Comparison of ENCODE assay signal across 8 mouse cellular contexts in genomic region chr7:141215880-141216733, GRCm38 (mm10). TPM values are rescaled to one million over a fixed set of nuclear protein-coding genes. Genes with fewer than 3 reads are reported as not detected.
DNase-seq lines count a peak whose midpoint lies in the region; ATAC-seq and TF ChIP-seq lines count a peak whose summit lies in the region.

No protein-coding gene starts in this region.

- peak; percentile 55 for TF ChIP-seq POLR2A in myocyte (IDR thresholded peaks at IDR 0.05; ENCODE audit: insufficient read length, low read depth)

- peaks cover 3 to 38% of the 10 kb centered on the region in 2 experiments; a peak in 3 of 4 replicates for H3K4me1 ChIP-seq in ES-E14 (ENCODE audit: control insufficient read depth in 2 of 2, insufficient read depth in 2 of 2, low read length in 2 of 2, poor library complexity in 1 of 2)
- peaks cover 28% of the 10 kb centered on the region for H3K4me1 ChIP-seq in embryonic facial prominence, embryonic 12.5 days
- peaks cover 14% of the 10 kb centered on the region for H3K4me1 ChIP-seq in hindbrain, embryonic 16.5 days (ENCODE audit: control insufficient read depth, insufficient read depth, low read depth, low read length)
- peaks cover 96% of the 10 kb centered on the region for H3K4me1 ChIP-seq in liver, embryonic 12.5 days

- peak; percentile 40 to 45 for DNase-seq in cerebellum, postnatal 14 days
- DNase-seq in cerebellum, adult 11 months = no peak
- DNase-seq in ES-E14 (ENCODE audit: low read depth, low spot score) = no peak
- DNase-seq in layer of hippocampus, adult 8-10 months (ENCODE audit: low spot score in 2 of 2) = no peak

- peak overlapping the region; percentile 85 for H3K9ac ChIP-seq in ES-E14 (ENCODE audit: insufficient read depth, low read depth, low read length, poor library complexity, severe bottlenecking)
- peak overlapping the region; percentile 62 for H3K9ac ChIP-seq in embryonic facial prominence, embryonic 12.5 days
- H3K9ac ChIP-seq in hindbrain, embryonic 16.5 days (ENCODE audit: low read depth, low read length) = peak overlapping the region; percentile 65
- peak overlapping the region; percentile 76 for H3K9ac ChIP-seq in liver, embryonic 12.5 days

- peak overlapping the region; percentile 14 for H3ac ChIP-seq in myocyte (ENCODE audit: control insufficient read depth, insufficient read length)

- in situ Hi-C loops in ES-E14 (cut with MboI; ENCODE audit: low sequenced_read_pairs in 2 of 2, unreplicated experiment in 2 of 2) = no loop called here

- H3K79me2 ChIP-seq in myocyte (ENCODE audit: control insufficient read depth, insufficient read depth) = peaks cover 14% of the 10 kb centered on the region

- H3K27ac ChIP-seq in ES-E14 (ENCODE audit: insufficient read depth, low read depth, low read length, poor library complexity, severe bottlenecking) = peak overlapping the region; percentile 79
- H3K27ac ChIP-seq in embryonic facial prominence, embryonic 12.5 days = peak overlapping the region; percentile 94
- peak overlapping the region; percentile 35; the same call in 1 of the 2 replicates for H3K27ac ChIP-seq in hindbrain, embryonic 16.5 days (ENCODE audit: low read depth, low read length)
- peak overlapping the region; percentile 83 for H3K27ac ChIP-seq in liver, embryonic 12.5 days

- no peaks in the 10 kb centered on the region for H3K9me3 ChIP-seq in ES-E14 (ENCODE audit: control insufficient read depth, insufficient read depth, low read depth, low read length)
- H3K9me3 ChIP-seq in embryonic facial prominence, embryonic 12.5 days = no peaks in the 10 kb centered on the region
- H3K9me3 ChIP-seq in hindbrain, embryonic 16.5 days (ENCODE audit: control insufficient read depth, low read length) = no peaks in the 10 kb centered on the region
- no peaks in the 10 kb centered on the region for H3K9me3 ChIP-seq in liver, embryonic 12.5 days (replicated peaks)

- WGBS in embryonic facial prominence, embryonic 12.5 days = under 1% methylated on average over 42 of the region's 42 CpGs
- under 1% methylated on average over 42 of the region's 42 CpGs for WGBS in hindbrain, embryonic 16.5 days
- 2% methylated on average over 42 of the region's 42 CpGs for WGBS in liver, embryonic 12.5 days (ENCODE audit: insufficient replicate concordance)

- H3K4me3 ChIP-seq in ES-E14 (ENCODE audit: insufficient read depth in 1 of 2, low read depth in 1 of 2, low read length in 2 of 2, poor library complexity in 1 of 2, severe bottlenecking in 1 of 2) = peak overlapping the region; percentile 89 to 99
- H3K4me3 ChIP-seq in embryonic facial prominence, embryonic 12.5 days = peak overlapping the region; percentile 68
- peak overlapping the region; percentile 60 for H3K4me3 ChIP-seq in hindbrain, embryonic 16.5 days (ENCODE audit: low read length)
- peak overlapping the region; percentile 66 for H3K4me3 ChIP-seq in liver, embryonic 12.5 days
- peak overlapping the region; percentile 39 for H3K4me3 ChIP-seq in myocyte

- ATAC-seq in embryonic facial prominence, embryonic 12.5 days (ENCODE audit: insufficient number of reproducible peaks, insufficient read depth, low FRiP score, low TSS enrichment) = peak; percentile 69
- peak; percentile 54 for ATAC-seq in hindbrain, embryonic 16.5 days
- ATAC-seq in liver, embryonic 12.5 days = peak; percentile 56

- H3K4me2 ChIP-seq in embryonic facial prominence, embryonic 12.5 days (replicated peaks) = peak overlapping the region; percentile 89
- peak overlapping the region; percentile 94 for H3K4me2 ChIP-seq in hindbrain, embryonic 16.5 days (ENCODE audit: low read length)
- peak overlapping the region; percentile 89 for H3K4me2 ChIP-seq in liver, embryonic 12.5 days
- peak overlapping the region; percentile 85 for H3K4me2 ChIP-seq in myocyte (ENCODE audit: low read depth)

- H3K27me3 ChIP-seq in embryonic facial prominence, embryonic 12.5 days = no peaks in the 10 kb centered on the region
- no peaks in the 10 kb centered on the region for H3K27me3 ChIP-seq in hindbrain, embryonic 16.5 days (replicated peaks; ENCODE audit: control insufficient read depth, insufficient read depth, low read length)
- H3K27me3 ChIP-seq in liver, embryonic 12.5 days (replicated peaks) = 0 out of 2 replicates have a peak, but pooled peaks cover 3% of the 10 kb centered on the region
- peaks cover 25% of the 10 kb centered on the region for H3K27me3 ChIP-seq in myocyte (ENCODE audit: control insufficient read depth, insufficient read depth, insufficient read length)

- H3K36me3 ChIP-seq in ES-E14 (ENCODE audit: control insufficient read depth, insufficient read depth, low read length, poor library complexity, severe bottlenecking) = peaks cover 18% of the 10 kb centered on the region
- peaks cover 15% of the 10 kb centered on the region for H3K36me3 ChIP-seq in embryonic facial prominence, embryonic 12.5 days
- no peaks in the 10 kb centered on the region for H3K36me3 ChIP-seq in hindbrain, embryonic 16.5 days (ENCODE audit: control insufficient read depth, insufficient read depth, low read length)
- H3K36me3 ChIP-seq in liver, embryonic 12.5 days = peaks cover 39% of the 10 kb centered on the region
- no peaks in the 10 kb centered on the region for H3K36me3 ChIP-seq in myocyte (ENCODE audit: control insufficient read depth, insufficient read depth)

TF ChIP-seq in ES-E14, 5 proteins besides CTCF, POLR2A, EP300 and RAD21:
- TF ChIP-seq MAFK (IDR thresholded peaks at IDR 0.05; ENCODE audit: insufficient read depth, low read depth, low read length) = no peak
- no peak; the same call in 1 of the 2 replicates for TF ChIP-seq HCFC1 (IDR thresholded peaks at IDR 0.05; ENCODE audit: borderline replicate concordance, insufficient read depth, low read length)

TF ChIP-seq in myocyte, 11 proteins besides CTCF, POLR2A, EP300 and RAD21:
- no peak for TF ChIP-seq TCF12 (IDR thresholded peaks at IDR 0.05; ENCODE audit: insufficient read depth, poor library complexity, severe bottlenecking)
- no peak for TF ChIP-seq REST (IDR thresholded peaks at IDR 0.05; ENCODE audit: insufficient read depth, insufficient read length)
- peak; percentile 93 for TF ChIP-seq POLR2AphosphoS2 (IDR thresholded peaks at IDR 0.05; ENCODE audit: insufficient read length, low read depth)
- TF ChIP-seq MAX (IDR thresholded peaks at IDR 0.05; ENCODE audit: low read depth) = no peak
- peak in 2 of 3 experiments; percentile 79 to 94 for TF ChIP-seq MYOG (IDR thresholded peaks at IDR 0.05; ENCODE audit: control insufficient read depth in 1 of 3, insufficient read depth in 1 of 3, insufficient read length in 2 of 3, low read depth in 2 of 3)
- TF ChIP-seq USF1 (IDR thresholded peaks at IDR 0.05; ENCODE audit: low read depth) = no peak
- TF ChIP-seq TCF3 (IDR thresholded peaks at IDR 0.05; ENCODE audit: insufficient read length, low read depth) = no peak
- TF ChIP-seq MYOD1 (IDR thresholded peaks at IDR 0.05; ENCODE audit: control insufficient read depth in 1 of 3, insufficient read length in 2 of 3, low read depth in 2 of 3) = peak in 2 of 3 experiments; percentile 28 to 61
- no peak for TF ChIP-seq CEBPB (IDR thresholded peaks at IDR 0.05; ENCODE audit: insufficient read depth, poor library complexity, severe bottlenecking)
- peak; percentile 14 for TF ChIP-seq E2F4 (IDR thresholded peaks at IDR 0.05; ENCODE audit: insufficient read depth)
- no peak for TF ChIP-seq SRF (IDR thresholded peaks at IDR 0.05; ENCODE audit: control insufficient read depth, insufficient read length, low read depth)

RNA-seq across cellular contexts. Expression of gene Rassf7, which starts 0.4 kb away (rescaled TPM):
- total RNA-seq in ES-E14 (2012; rRNA removed) = 32.2 and 44.3 TPM in 2 replicates
- polyA plus RNA-seq in embryonic facial prominence, embryonic 12.5 days (2016; fragmentation: Nextera tagmentation; extraction: Ambion mirVana) = 38.6 and 42.3 TPM in 2 replicates
- polyA plus RNA-seq in hindbrain, embryonic 16.5 days (2015; fragmentation: Nextera tagmentation; extraction: Ambion mirVana) = 22.8 and 25.9 TPM in 2 replicates
- polyA plus RNA-seq in liver, embryonic 12.5 days (2016; fragmentation: Nextera tagmentation; extraction: Ambion mirVana) = 27.3 and 28.3 TPM in 2 replicates
- 54.5 TPM for polyA plus RNA-seq in myocyte (2012; fragmentation: generic; extraction: Trizol)
- total RNA-seq in layer of hippocampus, adult 8-10 months (2022) = 1 to 10 TPM in 2 of 4 experiments, under 1 TPM in 2; 0.71 to 2.0 (median 1.00) TPM

RNA-seq across cellular contexts. Expression of gene Lmntd2, which starts 2.2 kb away (rescaled TPM):
- 4.0 and 6.4 TPM in 2 replicates for total RNA-seq in ES-E14 (2012; rRNA removed)
- 3.9 TPM in 2 replicates for polyA plus RNA-seq in embryonic facial prominence, embryonic 12.5 days (2016; fragmentation: Nextera tagmentation; extraction: Ambion mirVana)
- 0.35 and 0.89 TPM in 2 replicates for polyA plus RNA-seq in hindbrain, embryonic 16.5 days (2015; fragmentation: Nextera tagmentation; extraction: Ambion mirVana)
- polyA plus RNA-seq in liver, embryonic 12.5 days (2016; fragmentation: Nextera tagmentation; extraction: Ambion mirVana) = 0.99 and 1.1 TPM in 2 replicates
- polyA plus RNA-seq in myocyte (2012; fragmentation: generic; extraction: Trizol) = 0.10 TPM
- total RNA-seq in layer of hippocampus, adult 8-10 months (2022) = not detected

RNA-seq across cellular contexts. Expression of gene Phrf1, which starts 12.5 kb away (rescaled TPM):
- total RNA-seq in ES-E14 (2012; rRNA removed) = 101 and 107 TPM in 2 replicates
- 87.1 and 99.9 TPM in 2 replicates for polyA plus RNA-seq in embryonic facial prominence, embryonic 12.5 days (2016; fragmentation: Nextera tagmentation; extraction: Ambion mirVana)
- polyA plus RNA-seq in hindbrain, embryonic 16.5 days (2015; fragmentation: Nextera tagmentation; extraction: Ambion mirVana) = 57.1 and 67.4 TPM in 2 replicates
- polyA plus RNA-seq in liver, embryonic 12.5 days (2016; fragmentation: Nextera tagmentation; extraction: Ambion mirVana) = 52.9 and 53.1 TPM in 2 replicates
- 44.5 TPM for polyA plus RNA-seq in myocyte (2012; fragmentation: generic; extraction: Trizol)
- 10 to 100 TPM; 68.4 to 95.2 (median 79.3) TPM for total RNA-seq in layer of hippocampus, adult 8-10 months (2022)

RNA-seq across cellular contexts. Expression of gene Lrrc56, which starts 22.1 kb away (rescaled TPM):
- total RNA-seq in ES-E14 (2012; rRNA removed) = 3.3 and 3.9 TPM in 2 replicates
- polyA plus RNA-seq in embryonic facial prominence, embryonic 12.5 days (2016; fragmentation: Nextera tagmentation; extraction: Ambion mirVana) = 12.1 and 13.4 TPM in 2 replicates
- polyA plus RNA-seq in hindbrain, embryonic 16.5 days (2015; fragmentation: Nextera tagmentation; extraction: Ambion mirVana) = 10.1 and 10.4 TPM in 2 replicates
- 16.4 and 17.9 TPM in 2 replicates for polyA plus RNA-seq in liver, embryonic 12.5 days (2016; fragmentation: Nextera tagmentation; extraction: Ambion mirVana)
- 1.1 TPM for polyA plus RNA-seq in myocyte (2012; fragmentation: generic; extraction: Trizol)
- 1 to 10 TPM; 3.6 to 5.6 (median 5.1) TPM for total RNA-seq in layer of hippocampus, adult 8-10 months (2022)

RNA-seq across cellular contexts. Expression of gene Hras, which starts 22.3 kb away (rescaled TPM):
- total RNA-seq in ES-E14 (2012; rRNA removed) = 130 and 133 TPM in 2 replicates
- 91.0 and 111 TPM in 2 replicates for polyA plus RNA-seq in embryonic facial prominence, embryonic 12.5 days (2016; fragmentation: Nextera tagmentation; extraction: Ambion mirVana)
- polyA plus RNA-seq in hindbrain, embryonic 16.5 days (2015; fragmentation: Nextera tagmentation; extraction: Ambion mirVana) = 93.2 and 132 TPM in 2 replicates
- 124 and 125 TPM in 2 replicates for polyA plus RNA-seq in liver, embryonic 12.5 days (2016; fragmentation: Nextera tagmentation; extraction: Ambion mirVana)
- 215 TPM for polyA plus RNA-seq in myocyte (2012; fragmentation: generic; extraction: Trizol)
- total RNA-seq in layer of hippocampus, adult 8-10 months (2022) = 100 to 1,000 TPM; 181 to 211 (median 191) TPM

Comparison
In these comparisons a context has a peak if more than half of its experiments do, and no peak if none do; other contexts are left out.
1. DNase-seq: peak in cerebellum, postnatal 14 days (2 of 2); none in cerebellum, adult 11 months (single experiment), ES-E14 (single experiment) and layer of hippocampus, adult 8-10 months (0 of 2).
2. H3K27ac ChIP-seq: peak in every context shown above with its lines; median percentile 94 in embryonic facial prominence, embryonic 12.5 days; 83 in liver, embryonic 12.5 days; 79 in ES-E14; 35 in hindbrain, embryonic 16.5 days.
3. H3K4me3 ChIP-seq: peak in every context shown above with its lines; median percentile 94 in ES-E14; 68 in embryonic facial prominence, embryonic 12.5 days; 66 in liver, embryonic 12.5 days; 60 in hindbrain, embryonic 16.5 days; 39 in myocyte.
4. Peak in every context shown above with its lines, with median percentiles within 50 percentile points of each other: H3K9ac ChIP-seq, ATAC-seq and H3K4me2 ChIP-seq.